Mouse (Mus musculus) kidney, postnatal 25 days (tissue): ENCODE results near the gene V1ra8.
"Not testable (repeated sequence)": the region's sequence is repeated elsewhere in the genome, so short reads cannot be mapped to it uniquely, and the experiment has no call there.

ENCODE experiments used
- DNase-seq, 2 experiments: peaks; one replicate each; pipeline ENCODE4 v3.0.0; 2021; ENCODE audit warnings: mixed read lengths in 2 of 2

The V1ra8 gene

GRCm38 (mm10) chr6:90202493-90202892 lies at the start of gene V1ra8:
Gene V1ra8 (plus strand): TSS chr6:90202793.
- DNase-seq, result not testable (repeated sequence)

GRCm38 (mm10) chr6:90160139-90160538 lies 42.5 kb upstream of the V1ra8 start:
- DNase-seq, result no peak

- no peak for DNase-seq
Observed at GRCm38 (mm10) chr6:90174508-90174907, 28.1 kb upstream of the V1ra8 start, which contains the start of gene Vmn1r52. Gene Vmn1r52 (plus strand): TSS chr6:90174808.

GRCm38 (mm10) chr6:90224338-90224737 lies 21.7 kb downstream of the V1ra8 start, which contains the start of gene Vmn1r53:
Gene Vmn1r53 (minus strand): TSS chr6:90224438.
- no peak for DNase-seq

GRCm38 (mm10) chr6:90232114-90232513 lies 29.5 kb downstream of the V1ra8 start:
- DNase-seq, result not testable (repeated sequence)

GRCm38 (mm10) chr6:90232681-90233080 lies 30.1 kb downstream of the V1ra8 start:
- no peak for DNase-seq

GRCm38 (mm10) chr6:90244019-90244418 lies 41.4 kb downstream of the V1ra8 start:
- no peak for DNase-seq

GRCm38 (mm10) chr6:90246000-90246399 lies 43.4 kb downstream of the V1ra8 start, which contains the start of gene Vmn1r54:
Gene Vmn1r54 (plus strand): TSS chr6:90246300.
- no peak for DNase-seq
